Mouse (Mus musculus) midbrain, embryonic 12.5 days (tissue): Measurements from ENCODE around the gene Apon. TPM values are rescaled to one million over a fixed set of nuclear protein-coding genes. Genes with fewer than 3 reads are reported as not detected.
"Not testable (repeated sequence)": the region's sequence is repeated elsewhere in the genome, so short reads cannot be mapped to it uniquely, and the experiment has no call there.

Experiments
- ATAC-seq: fragments of 200-750 bp; cut with Nextera tagmentation; 2 replicates; pipeline ENCODE4 v1.8.0; 2017; ENCODE audit warnings: low read depth, moderate TSS enrichment, moderate library complexity; ENCODE audit not compliant: low FRiP score
- H3K27ac ChIP-seq: fragments of 300-500 bp; sonication (generic); replicated peaks from 2 replicates; pipeline ENCODE4 v1.5.1; 2016; ENCODE audit warnings: mild to moderate bottlenecking
- H3K27me3 ChIP-seq: fragments of 300-500 bp; sonication (generic); 2 replicates; pipeline ENCODE4 v1.6.1; 2016; ENCODE audit warnings: mild to moderate bottlenecking
- H3K36me3 ChIP-seq: fragments of 300-500 bp; sonication (generic); 2 replicates; pipeline ENCODE4 v1.6.1; 2016
- H3K4me1 ChIP-seq: fragments of 300-500 bp; sonication (generic); 2 replicates; pipeline ENCODE4 v1.6.1; 2016
- H3K4me2 ChIP-seq: fragments of 300-500 bp; sonication (generic); replicated peaks from 2 replicates; pipeline ENCODE4 v1.6.1; 2016; ENCODE audit warnings: mild to moderate bottlenecking, moderate library complexity
- H3K4me3 ChIP-seq: fragments of 300-500 bp; sonication (generic); 2 replicates; pipeline ENCODE4 v1.5.1; 2016; ENCODE audit warnings: mild to moderate bottlenecking
- H3K9ac ChIP-seq: fragments of 300-500 bp; sonication (generic); replicated peaks from 2 replicates; pipeline ENCODE4 v1.6.1; 2016; ENCODE audit warnings: mild to moderate bottlenecking, moderate library complexity
- H3K9me3 ChIP-seq: fragments of 300-500 bp; sonication (generic); 2 replicates; pipeline ENCODE4 v1.6.1; 2016; ENCODE audit warnings: mild to moderate bottlenecking
- WGBS: fragments of 180-500 bp; shearing (Covaris S2); methylation state at CpG from one replicate; pipeline ENCODE4 v1.1.7; 2016; 5-methylcytosine and 5-hydroxymethylcytosine counted together
- polyA plus RNA-seq: library from polyadenylated mRNA; unstranded; fragments of >200 nt; fragmentation: Nextera tagmentation; extraction: Ambion mirVana; gene quantifications from 2 replicates; pipeline ENCODE4 v1.2.1, GENCODE M21; 2016

Gene Apon
- polyA plus RNA-seq, 1 experiment from 2014 or later, result 0.92 TPM

GRCm38 (mm10) chr10:128281682-128282081 is 27.8 kb downstream of the Apon start:
- Histone ChIP-seq H3K4me3 (no peak overlapping the region), H3K9ac (no peak overlapping the region), H3K36me3 (peaks cover 74% of the 10 kb centered on the region), H3K27ac (no peak overlapping the region), H3K9me3 (no peaks in the 10 kb centered on the region), H3K27me3 (no peaks in the 10 kb centered on the region), H3K4me1 (no peaks in the 10 kb centered on the region), H3K4me2 (no peak overlapping the region)
- WGBS, result 92% methylated on average over 14 of the region's 14 CpGs
- no peak for ATAC-seq

DNA sequence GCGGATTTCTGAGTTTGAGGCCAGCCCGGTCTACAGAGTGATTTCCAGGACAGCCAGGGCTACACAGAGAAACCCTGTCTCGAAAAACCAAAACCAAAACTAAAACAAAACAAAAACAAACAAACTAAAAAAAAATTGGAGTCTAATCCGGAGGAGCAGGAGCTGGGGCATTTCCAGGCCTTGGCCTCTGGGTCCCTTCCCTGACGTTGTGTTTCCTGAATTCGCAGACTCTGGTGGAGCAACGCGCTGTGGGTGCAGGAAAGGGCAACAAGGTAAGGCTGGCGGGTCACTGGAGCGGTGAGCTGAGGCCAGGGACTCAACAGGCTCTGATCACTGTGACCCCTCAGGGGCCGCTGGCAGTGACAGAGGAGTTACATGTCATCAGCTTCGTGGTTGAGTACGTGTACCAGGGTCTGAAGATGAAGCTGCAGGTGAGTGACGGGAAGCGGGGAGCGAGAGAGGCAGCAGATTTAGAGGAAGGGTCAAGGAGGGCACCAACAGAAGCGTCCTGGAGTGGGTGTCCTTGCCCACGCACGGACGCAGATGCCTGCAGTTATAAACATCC is 29.1 kb downstream of the Apon start:
- Histone ChIP-seq H3K9ac (no peak overlapping the region), H3K9me3 (no peaks in the 10 kb centered on the region), H3K4me3 (no peak overlapping the region), H3K4me1 (no peaks in the 10 kb centered on the region), H3K27ac (no peak overlapping the region), H3K4me2 (no peak overlapping the region), H3K36me3 (peaks cover 73% of the 10 kb centered on the region), H3K27me3 (no peaks in the 10 kb centered on the region)
- ATAC-seq, result no peak
- 89% methylated on average over 20 of the region's 20 CpGs for WGBS

DNA sequence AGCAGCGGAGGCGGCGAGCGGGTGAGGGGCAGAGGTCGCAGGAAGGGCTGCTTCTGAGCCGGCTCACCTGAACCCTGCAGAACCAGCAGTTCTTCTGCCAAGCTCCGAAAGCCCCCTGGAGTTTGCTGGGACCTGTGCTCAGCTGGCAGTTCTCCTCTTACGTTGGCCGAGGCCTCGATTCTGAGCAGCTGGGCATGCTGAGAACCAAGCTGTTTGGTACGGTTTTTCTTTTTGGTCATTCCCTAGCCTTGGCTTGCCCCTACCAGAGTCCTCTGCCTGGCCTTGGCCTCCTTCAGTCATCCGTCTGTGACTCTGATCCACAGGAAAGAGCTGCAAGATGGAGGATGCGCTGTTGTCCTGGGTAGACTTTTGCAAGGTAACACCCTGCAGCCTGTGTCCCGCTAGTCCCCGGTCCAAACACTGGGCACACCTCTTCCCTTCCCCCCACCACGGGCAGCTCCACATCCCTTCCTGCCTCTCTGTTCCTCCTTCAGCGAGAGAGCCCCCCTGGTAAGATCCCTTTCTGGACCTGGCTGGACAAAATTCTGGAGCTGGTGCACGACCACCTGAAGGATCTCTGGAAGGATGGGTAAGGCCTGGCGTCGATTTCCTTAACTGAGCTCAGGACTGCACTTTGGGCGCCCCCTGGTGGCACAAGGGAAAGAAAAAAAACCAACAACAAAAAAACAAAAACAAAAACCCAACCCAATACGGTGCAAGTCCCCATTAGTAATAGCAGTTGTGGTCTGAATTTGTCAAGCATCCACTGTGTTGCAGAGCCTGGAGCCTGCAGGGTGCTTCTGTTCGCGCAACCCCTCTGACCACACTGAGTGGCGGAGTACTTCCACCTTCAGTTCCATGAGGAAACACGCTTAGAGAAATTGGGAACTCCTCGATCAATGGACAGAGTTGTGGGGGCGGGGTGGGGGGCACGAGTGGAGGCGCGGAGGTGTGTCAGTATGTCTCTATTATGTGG is 30.0 kb downstream of the Apon start:
- Histone ChIP-seq H3K9ac (no peak overlapping the region), H3K4me3 (no peak overlapping the region), H3K27ac (no peak overlapping the region), H3K4me1 (no peaks in the 10 kb centered on the region), H3K4me2 (no peak overlapping the region), H3K27me3 (no peaks in the 10 kb centered on the region), H3K9me3 (no peaks in the 10 kb centered on the region), H3K36me3 (peaks cover 76% of the 10 kb centered on the region)
- WGBS, result 64% methylated on average over 31 of the region's 31 CpGs
- ATAC-seq, result no peak

DNA sequence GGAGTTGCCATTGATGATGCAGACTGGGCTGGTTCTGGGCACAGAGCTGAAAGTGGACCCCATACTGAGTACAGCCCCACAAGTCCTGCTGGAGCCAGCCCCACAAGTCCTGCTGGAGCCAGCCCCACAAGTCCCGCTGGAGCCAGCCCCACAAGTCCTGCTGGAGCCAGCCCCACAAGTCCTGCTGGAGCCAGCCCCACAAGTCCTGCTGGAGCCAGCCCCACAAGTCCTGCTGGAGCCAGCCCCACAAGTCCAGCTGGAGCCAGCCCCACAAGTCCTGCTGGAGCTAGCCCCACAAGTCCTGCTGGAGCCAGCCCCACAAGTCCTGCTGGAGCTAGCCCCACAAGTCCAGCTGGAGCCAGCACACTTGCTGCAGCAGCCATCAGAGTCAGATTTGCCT is 36.7 kb downstream of the Apon start:
- H3K4me1 ChIP-seq, H3K4me3 ChIP-seq, H3K4me2 ChIP-seq, ATAC-seq, H3K9ac ChIP-seq, H3K27me3 ChIP-seq, H3K27ac ChIP-seq, H3K9me3 ChIP-seq: not testable (repeated sequence)
- WGBS, result 90% methylated on average over 1 of the region's 1 CpGs
- H3K36me3 ChIP-seq, result peaks cover 51% of the 10 kb centered on the region

- Histone ChIP-seq H3K27me3 (no peaks in the 10 kb centered on the region), H3K27ac (no peak overlapping the region)
- 78% methylated on average over 13 of the region's 13 CpGs for WGBS
Observed at GRCm38 (mm10) chr10:128296370-128297090, 42.6 kb downstream of the Apon start.

GRCm38 (mm10) chr10:128297221-128297620 is 43.3 kb downstream of the Apon start:
- H3K4me2 ChIP-seq, result no peak overlapping the region
- H3K9ac ChIP-seq, result no peak overlapping the region
- 85% methylated on average over 4 of the region's 4 CpGs for WGBS
- no peak for ATAC-seq
- H3K9me3 ChIP-seq, result no peaks in the 10 kb centered on the region
- peaks cover 2% of the 10 kb centered on the region for H3K4me1 ChIP-seq
- no peak overlapping the region for H3K27ac ChIP-seq
- H3K4me3 ChIP-seq, result no peak overlapping the region
- H3K27me3 ChIP-seq, result no peaks in the 10 kb centered on the region
- H3K36me3 ChIP-seq, result peaks cover 8% of the 10 kb centered on the region; the same call in 1 of the 2 replicates

More at GRCm38 (mm10) chr10:128296370-128297090, 42.6 kb downstream of the Apon start:
- Histone ChIP-seq H3K9me3 (no peaks in the 10 kb centered on the region), H3K4me1 (no peaks in the 10 kb centered on the region; the same call in 1 of the 2 replicates), H3K4me2 (no peak overlapping the region), H3K4me3 (no peak overlapping the region), H3K36me3 (peaks cover 15% of the 10 kb centered on the region), H3K9ac (no peak overlapping the region)
- no peak for ATAC-seq

- no peak for ATAC-seq
- H3K36me3 ChIP-seq, result 0 out of 2 replicates have a peak, but pooled peaks cover 4% of the 10 kb centered on the region
- WGBS, result 91% methylated on average over 11 of the region's 11 CpGs
- no peaks in the 10 kb centered on the region for H3K27me3 ChIP-seq
- no peak overlapping the region for H3K27ac ChIP-seq
- H3K4me2 ChIP-seq, result no peak overlapping the region
- no peak overlapping the region for H3K4me3 ChIP-seq
- H3K9ac ChIP-seq, result no peak overlapping the region
- H3K4me1 ChIP-seq, result peaks cover 6% of the 10 kb centered on the region
- H3K9me3 ChIP-seq, result no peaks in the 10 kb centered on the region
Observed at GRCm38 (mm10) chr10:128297622-128298021, 43.7 kb downstream of the Apon start.

DNA sequence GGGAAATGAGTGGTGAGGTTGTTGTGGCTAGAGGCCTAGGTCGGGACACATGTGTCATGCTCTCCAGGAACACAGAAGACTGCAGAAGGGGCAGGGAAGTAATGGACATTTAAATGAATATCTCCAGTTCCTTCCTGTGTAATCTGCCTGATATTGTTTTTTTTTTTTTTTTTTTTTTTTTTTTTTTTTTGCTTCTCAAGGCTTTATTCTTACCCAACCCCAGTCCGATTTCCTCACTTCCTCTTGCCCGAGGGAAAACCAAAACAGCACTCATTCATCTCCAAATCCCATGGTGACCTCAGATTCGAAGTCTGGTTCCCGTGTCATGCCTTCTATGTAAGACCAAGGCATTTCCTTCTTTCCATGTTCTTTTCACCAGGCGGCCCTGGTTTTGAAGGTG is 44.3 kb downstream of the Apon start:
- H3K4me2 ChIP-seq, result no peak overlapping the region
- no peak overlapping the region for H3K27ac ChIP-seq
- no peaks in the 10 kb centered on the region for H3K36me3 ChIP-seq
- H3K9me3 ChIP-seq, result no peaks in the 10 kb centered on the region
- no peaks in the 10 kb centered on the region for H3K27me3 ChIP-seq
- no peak overlapping the region for H3K4me3 ChIP-seq
- H3K4me1 ChIP-seq, result peaks cover 7% of the 10 kb centered on the region
- H3K9ac ChIP-seq, result no peak overlapping the region
- WGBS, result 79% methylated on average over 6 of the region's 6 CpGs
- ATAC-seq, result no peak

- WGBS, result 85% methylated on average over 11 of the region's 11 CpGs
- Histone ChIP-seq H3K4me2 (no peak within 1 kb of the TSS), H3K9ac (no peak within 1 kb of the TSS), H3K9me3 (no peaks in the 10 kb centered on the region), H3K27ac (no peak within 1 kb of the TSS), H3K27me3 (no peaks in the 10 kb centered on the region), H3K4me3 (no peak within 1 kb of the TSS), H3K4me1 (peaks cover 8% of the 10 kb centered on the region), H3K36me3 (no peaks in the 10 kb centered on the region)
- no peak for ATAC-seq
Observed at GRCm38 (mm10) chr10:128298702-128299171, 44.8 kb downstream of the Apon start, which contains the start of gene Il23a. Gene Il23a (minus strand): TSS chr10:128298752.

- ATAC-seq, result no peak
- no peaks in the 10 kb centered on the region for H3K27me3 ChIP-seq
- peak overlapping the region; percentile 77 for H3K4me2 ChIP-seq
- peak overlapping the region; percentile 86 for H3K9ac ChIP-seq
- 40% methylated on average over 3 of the region's 3 CpGs for WGBS
- peak overlapping the region; percentile 91 for H3K27ac ChIP-seq
- 0 out of 2 replicates have a peak, but pooled peaks cover 2% of the 10 kb centered on the region for H3K36me3 ChIP-seq
- peaks cover 19% of the 10 kb centered on the region for H3K4me1 ChIP-seq
- H3K4me3 ChIP-seq, result peak overlapping the region; percentile 59
- no peaks in the 10 kb centered on the region for H3K9me3 ChIP-seq
Observed at GRCm38 (mm10) chr10:128302357-128302756, 48.5 kb downstream of the Apon start.

DNA sequence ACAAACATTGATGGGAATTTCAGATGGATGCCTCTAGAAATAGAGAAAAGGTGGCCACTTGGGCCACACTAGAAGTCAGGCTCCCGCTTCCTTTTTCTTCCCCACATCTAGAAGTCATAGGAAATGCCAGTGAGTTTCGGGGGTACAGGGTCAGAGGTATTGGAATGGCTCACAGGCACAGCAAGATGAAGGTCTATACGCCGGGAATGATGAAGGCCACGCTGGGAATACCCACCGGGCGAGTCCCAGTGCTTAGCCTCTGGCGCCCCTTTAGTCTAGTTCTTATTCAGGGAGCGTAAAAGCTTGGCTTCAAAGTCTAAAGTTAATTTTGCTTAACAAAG is 48.9 kb downstream of the Apon start:
- peak; percentile 64 for ATAC-seq
- Histone ChIP-seq H3K4me3 (peak overlapping the region; percentile 59), H3K4me1 (peaks cover 19% of the 10 kb centered on the region), H3K4me2 (peak overlapping the region; percentile 77), H3K36me3 (0 out of 2 replicates have a peak, but pooled peaks cover 2% of the 10 kb centered on the region), H3K27ac (peak overlapping the region; percentile 91), H3K9ac (peak overlapping the region; percentile 86), H3K9me3 (no peaks in the 10 kb centered on the region), H3K27me3 (no peaks in the 10 kb centered on the region)
- WGBS, result under 1% methylated on average over 9 of the region's 9 CpGs
